Mouse (Mus musculus) CH12F3 (cell line): ENCODE data around the gene Cd96.

ENCODE experiments used
- in situ Hi-C: fragments of 300-500 bp; cut with MboI; formaldehyde crosslinking; loops from 2 replicates; pipeline ENCODE4 v1.14.3; 2020; ENCODE audit warnings: low sequenced_read_pairs

Cd96 gene

DNA sequence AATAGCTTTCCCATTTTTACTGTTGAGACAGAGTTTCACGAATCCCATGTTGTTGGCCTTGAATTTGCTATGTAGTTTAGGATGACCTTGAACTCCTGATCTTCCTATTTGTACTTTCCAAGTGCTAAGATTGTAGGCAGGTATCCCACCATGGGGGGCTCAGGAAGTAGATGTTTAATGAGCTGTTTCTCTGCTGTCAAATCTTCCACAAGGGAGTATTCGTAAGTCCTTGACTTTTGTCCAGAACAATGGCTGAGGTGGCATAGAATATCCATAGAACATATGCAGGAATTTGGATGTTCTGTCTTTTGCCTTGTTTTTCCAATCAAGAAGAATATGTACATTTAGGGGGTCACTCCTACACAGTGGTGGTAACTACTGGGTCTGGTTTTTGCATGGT is 73.1 kb downstream of the Cd96 start:
- in situ Hi-C loops = no loop called here

- in situ Hi-C loops = no loop called here
Observed at GRCm38 (mm10) chr16:46036261-46036660, 83.8 kb downstream of the Cd96 start.

- in situ Hi-C loops = no loop called here
Observed at GRCm38 (mm10) chr16:46033896-46034295, 86.2 kb downstream of the Cd96 start.

GRCm38 (mm10) chr16:46022958-46023491 is 97.0 kb downstream of the Cd96 start:
- in situ Hi-C loops = no loop called here

GRCm38 (mm10) chr16:46022189-46022928 is 97.7 kb downstream of the Cd96 start:
- in situ Hi-C loops = no loop called here

GRCm38 (mm10) chr16:46021302-46021701 is 98.7 kb downstream of the Cd96 start:
- in situ Hi-C loops = no loop called here

GRCm38 (mm10) chr16:46020396-46020795 is 99.7 kb downstream of the Cd96 start:
- in situ Hi-C loops = no loop called here

- in situ Hi-C loops = no loop called here
Observed at GRCm38 (mm10) chr16:46019799-46020198, 100.3 kb downstream of the Cd96 start.

DNA sequence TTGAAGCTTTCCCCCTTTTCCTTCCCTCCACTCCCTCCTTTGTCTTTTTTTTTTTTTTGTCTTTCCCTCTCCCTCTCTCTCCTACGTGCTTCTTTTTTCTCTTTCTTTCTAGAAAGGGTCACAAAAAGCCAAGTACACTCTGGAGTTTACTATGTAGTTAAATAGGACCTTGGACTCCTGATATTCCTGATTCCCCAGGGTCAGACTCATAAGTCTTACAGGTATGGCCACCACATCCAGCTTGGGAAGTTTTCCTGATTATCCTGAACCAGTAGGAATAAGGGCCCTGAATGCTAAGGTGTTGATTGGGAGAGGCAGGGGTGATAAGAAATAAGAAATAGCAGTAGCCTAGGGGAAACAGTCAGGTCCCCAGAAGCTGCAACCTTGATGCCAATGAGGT is 100.7 kb downstream of the Cd96 start:
- in situ Hi-C loops = no loop called here

DNA sequence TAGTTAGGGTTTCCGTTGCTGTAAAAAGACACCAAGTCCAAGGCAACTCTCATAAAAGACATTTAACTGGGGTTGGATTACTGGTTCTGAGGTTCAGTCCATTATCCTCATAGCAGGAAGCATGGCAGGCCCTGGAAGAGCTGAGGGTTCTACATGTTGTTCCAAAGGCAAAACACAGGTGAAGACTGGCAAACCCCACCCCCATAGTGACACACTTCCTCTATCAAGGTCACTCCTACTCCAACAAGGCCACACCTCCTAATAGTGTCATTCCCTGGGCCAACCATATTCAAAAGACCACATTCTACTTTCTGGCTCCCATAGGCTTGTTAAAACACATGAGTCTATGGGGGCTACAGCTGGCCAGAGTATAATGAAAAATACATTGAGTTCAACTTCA is 108.4 kb downstream of the Cd96 start:
- in situ Hi-C loops = no loop called here

DNA sequence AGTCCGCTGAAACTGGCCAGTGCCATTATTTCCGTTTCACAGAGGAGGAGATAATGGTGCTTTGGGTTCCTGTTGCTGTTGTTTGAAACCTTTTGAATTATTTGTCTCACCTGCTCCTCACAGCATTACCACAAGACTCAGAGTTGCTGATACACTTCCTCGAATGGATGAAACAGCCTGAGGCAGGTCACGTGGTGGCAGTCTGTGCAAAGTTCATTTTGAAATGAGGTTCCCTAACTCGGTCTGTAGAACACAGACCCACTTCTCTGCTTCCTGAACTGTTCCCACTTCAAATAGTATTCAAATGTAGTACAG is 109.2 kb downstream of the Cd96 start:
- in situ Hi-C loops = no loop called here

GRCm38 (mm10) chr16:46010153-46010905 is 109.7 kb downstream of the Cd96 start, which contains the start of gene Plcxd2:
TSS of gene Plcxd2 (minus strand) at chr16:46010218.
- in situ Hi-C loops = no loop called here

DNA sequence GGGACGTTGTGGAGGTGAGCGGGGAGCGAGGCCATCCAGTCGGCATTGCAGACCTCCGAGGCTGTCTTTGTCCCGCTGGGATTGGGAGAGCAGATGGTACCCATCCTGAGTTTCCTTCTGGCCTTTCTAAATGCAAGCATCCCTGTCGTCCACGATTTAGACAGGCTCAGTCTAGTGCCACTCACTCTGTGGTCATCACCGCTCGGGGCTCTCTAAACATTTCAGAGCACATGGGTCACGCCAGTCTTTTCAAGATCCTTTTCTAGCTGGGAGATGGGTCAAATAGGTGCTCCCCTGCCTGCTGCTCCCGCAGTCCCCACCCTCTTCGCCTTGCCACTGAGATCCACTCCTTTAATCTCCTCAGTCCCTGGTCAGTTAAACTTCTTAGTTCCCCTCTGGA is 110.3 kb downstream of the Cd96 start:
- in situ Hi-C loops = no loop called here

- in situ Hi-C loops = no loop called here
Observed at GRCm38 (mm10) chr16:46008766-46009165, 111.3 kb downstream of the Cd96 start.

- in situ Hi-C loops = no loop called here
Observed at GRCm38 (mm10) chr16:46008036-46008605, 111.9 kb downstream of the Cd96 start.

- in situ Hi-C loops = no loop called here
Observed at GRCm38 (mm10) chr16:46006261-46006660, 113.8 kb downstream of the Cd96 start.

DNA sequence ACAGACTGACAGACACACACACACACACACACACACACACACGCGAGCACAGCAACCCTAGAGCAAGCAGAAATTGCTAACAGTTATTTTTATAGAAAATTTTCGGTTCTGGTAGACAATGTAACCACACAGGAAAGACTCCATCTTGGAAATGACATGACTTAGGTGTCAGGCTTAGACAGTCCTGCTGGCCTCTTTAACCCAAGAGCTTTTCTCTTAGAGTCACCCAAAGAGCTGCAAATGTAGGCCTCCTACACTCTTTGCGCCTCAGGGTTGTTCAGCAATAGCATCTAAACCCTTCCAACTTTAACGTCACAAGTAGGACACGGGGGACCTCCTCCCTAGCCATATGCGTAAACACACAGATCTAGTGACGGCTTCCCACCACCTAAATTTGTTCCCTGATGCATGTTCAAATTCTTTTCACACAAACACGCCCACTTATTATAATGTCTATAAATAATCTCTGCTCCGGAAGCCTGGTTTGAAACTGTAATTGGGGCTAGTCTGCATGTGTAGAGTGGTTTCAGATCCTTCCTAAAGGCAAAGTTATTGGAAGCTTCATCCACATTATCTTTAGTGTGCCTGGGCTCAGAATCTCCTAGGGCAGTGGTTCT is 118.4 kb downstream of the Cd96 start:
- in situ Hi-C loops = no loop called here

GRCm38 (mm10) chr16:46000976-46001375 is 119.1 kb downstream of the Cd96 start:
- in situ Hi-C loops = no loop called here

GRCm38 (mm10) chr16:45999374-46000191 is 120.5 kb downstream of the Cd96 start:
- in situ Hi-C loops = no loop called here

GRCm38 (mm10) chr16:45998231-45998630 is 121.8 kb downstream of the Cd96 start:
- in situ Hi-C loops = no loop called here
